Mouse (Mus musculus): ENCODE measurements at regions not wholly inside any gene's neighbourhood (a gene's known extent, or its start where the extent isn't known, plus 50 kb on each side); places are given as distances from the start of the nearest gene placed in this dataset.
A peak's percentile ranks its signal among the peaks of the same experiment; 100 is the strongest.

- DNase-seq (ENCODE audit: low spot score), result no peak
Observed at GRCm38 (mm10) chr2:75479546-75479945, 179.5 kb upstream of the Hnrnpa3 start.

- DNase-seq (ENCODE audit: low spot score), result no peak
Observed at GRCm38 (mm10) chr2:75481863-75482262, 177.2 kb upstream of the Hnrnpa3 start.

- DNase-seq (ENCODE audit: low spot score), result no peak
Observed at GRCm38 (mm10) chr2:75482484-75482883, 176.6 kb upstream of the Hnrnpa3 start.

- no peak for DNase-seq (ENCODE audit: low spot score)
Observed at GRCm38 (mm10) chr2:75484951-75485350, 174.1 kb upstream of the Hnrnpa3 start.

GRCm38 (mm10) chr2:75491150-75491549, 167.9 kb upstream of the Hnrnpa3 start:
- DNase-seq (ENCODE audit: low spot score), result no peak

GRCm38 (mm10) chr2:75491789-75492500, 167.1 kb upstream of the Hnrnpa3 start:
- DNase-seq (ENCODE audit: low spot score), result peak; percentile 5

- no peak for DNase-seq (ENCODE audit: low spot score)
Observed at GRCm38 (mm10) chr2:75492501-75492898, 166.6 kb upstream of the Hnrnpa3 start.

GRCm38 (mm10) chr2:75496606-75497240, 162.3 kb upstream of the Hnrnpa3 start:
- DNase-seq (ENCODE audit: low spot score), result no peak

GRCm38 (mm10) chr2:75510223-75510622, 148.8 kb upstream of the Hnrnpa3 start:
- no peak for DNase-seq (ENCODE audit: low spot score)

GRCm38 (mm10) chr2:75512422-75513170, 146.5 kb upstream of the Hnrnpa3 start:
- DNase-seq (ENCODE audit: low spot score), result no peak

GRCm38 (mm10) chr2:75514171-75514570, 144.9 kb upstream of the Hnrnpa3 start:
- no peak for DNase-seq (ENCODE audit: low spot score)

GRCm38 (mm10) chr2:75516223-75516622, 142.8 kb upstream of the Hnrnpa3 start:
- DNase-seq (ENCODE audit: low spot score), result no peak

GRCm38 (mm10) chr2:75517096-75517495, 142.0 kb upstream of the Hnrnpa3 start:
- no peak for DNase-seq (ENCODE audit: low spot score)

GRCm38 (mm10) chr2:75518607-75519006, 140.5 kb upstream of the Hnrnpa3 start:
- DNase-seq (ENCODE audit: low spot score), result no peak

GRCm38 (mm10) chr2:75525562-75525961, 133.5 kb upstream of the Hnrnpa3 start:
- no peak for DNase-seq (ENCODE audit: low spot score)

- no peak for DNase-seq (ENCODE audit: low spot score)
Observed at GRCm38 (mm10) chr2:75528706-75529105, 130.4 kb upstream of the Hnrnpa3 start.

GRCm38 (mm10) chr2:75538114-75538513, 120.9 kb upstream of the Hnrnpa3 start:
- DNase-seq (ENCODE audit: low spot score), result no peak

GRCm38 (mm10) chr2:75539726-75540125, 119.3 kb upstream of the Hnrnpa3 start:
- DNase-seq (ENCODE audit: low spot score), result no peak

GRCm38 (mm10) chr2:75542331-75542730, 116.7 kb upstream of the Hnrnpa3 start:
- DNase-seq (ENCODE audit: low spot score), result no peak

GRCm38 (mm10) chr2:75542781-75543180, 116.3 kb upstream of the Hnrnpa3 start:
- DNase-seq (ENCODE audit: low spot score), result peak; percentile 2

- DNase-seq (ENCODE audit: low spot score), result no peak
Observed at GRCm38 (mm10) chr2:75545971-75546370, 113.1 kb upstream of the Hnrnpa3 start.

- no peak for DNase-seq (ENCODE audit: low spot score)
Observed at GRCm38 (mm10) chr2:75555676-75556075, 103.4 kb upstream of the Hnrnpa3 start.

- DNase-seq (ENCODE audit: low spot score), result no peak
Observed at GRCm38 (mm10) chr2:75556744-75557143, 102.3 kb upstream of the Hnrnpa3 start.

Data from gastrocnemius, adult 18-20 months (tissue).